Mouse (Mus musculus): ENCODE results near the gene Rasgrp3. TPM values are rescaled to one million over a fixed set of nuclear protein-coding genes. Genes with fewer than 3 reads are reported as not detected.
"Not testable (repeated sequence)": the region's sequence is repeated elsewhere in the genome, so short reads cannot be mapped to it uniquely, and the experiment has no call there.

Rasgrp3 gene
- total RNA-seq, 2 experiments from 2014 or later = 13.3 to 23.5 TPM

GRCm38 (mm10) chr17:75461771-75462170 is 26.1 kb downstream of the Rasgrp3 start:
- no peak for DNase-seq

- not testable (repeated sequence) for DNase-seq
Measured at GRCm38 (mm10) chr17:75463223-75463622, 27.5 kb downstream of the Rasgrp3 start.

- no peak for DNase-seq
Measured at GRCm38 (mm10) chr17:75463645-75464044, 27.9 kb downstream of the Rasgrp3 start.

- DNase-seq = no peak
Measured at GRCm38 (mm10) chr17:75464331-75464982, 28.8 kb downstream of the Rasgrp3 start.

GRCm38 (mm10) chr17:75464983-75465634 is 29.4 kb downstream of the Rasgrp3 start:
- DNase-seq = peak; percentile 69 to 70

- no peak for DNase-seq
Measured at GRCm38 (mm10) chr17:75465635-75465997, 29.9 kb downstream of the Rasgrp3 start.

GRCm38 (mm10) chr17:75466948-75467347 is 31.3 kb downstream of the Rasgrp3 start:
- DNase-seq = no peak

- no peak for DNase-seq
Measured at GRCm38 (mm10) chr17:75467526-75467925, 31.8 kb downstream of the Rasgrp3 start.

- no peak for DNase-seq
Measured at GRCm38 (mm10) chr17:75468479-75469114, 32.9 kb downstream of the Rasgrp3 start.

- no peak for DNase-seq
Measured at GRCm38 (mm10) chr17:75470325-75470724, 34.6 kb downstream of the Rasgrp3 start.

GRCm38 (mm10) chr17:75470885-75471610 is 35.4 kb downstream of the Rasgrp3 start:
- no peak for DNase-seq

GRCm38 (mm10) chr17:75471644-75472253 is 36.1 kb downstream of the Rasgrp3 start:
- no peak for DNase-seq

- DNase-seq = no peak
Measured at GRCm38 (mm10) chr17:75472379-75472778, 36.7 kb downstream of the Rasgrp3 start.

- DNase-seq = no peak
Measured at GRCm38 (mm10) chr17:75475985-75476384, 40.3 kb downstream of the Rasgrp3 start.

- DNase-seq = no peak
Measured at GRCm38 (mm10) chr17:75476736-75477416, 41.2 kb downstream of the Rasgrp3 start.

- DNase-seq = no peak
Measured at GRCm38 (mm10) chr17:75477655-75478054, 42.0 kb downstream of the Rasgrp3 start.

GRCm38 (mm10) chr17:75478836-75479235 is 43.1 kb downstream of the Rasgrp3 start:
- DNase-seq = no peak

- DNase-seq = no peak
Measured at GRCm38 (mm10) chr17:75479663-75480062, 44.0 kb downstream of the Rasgrp3 start.

GRCm38 (mm10) chr17:75480379-75480778 is 44.7 kb downstream of the Rasgrp3 start:
- no peak for DNase-seq

GRCm38 (mm10) chr17:75486205-75486604 is 50.5 kb downstream of the Rasgrp3 start:
- no peak for DNase-seq

- no peak for DNase-seq
Measured at GRCm38 (mm10) chr17:75495213-75495612, 59.5 kb downstream of the Rasgrp3 start.

- no peak for DNase-seq
Measured at GRCm38 (mm10) chr17:75498241-75498651, 62.5 kb downstream of the Rasgrp3 start.
